Mouse (Mus musculus) thymus, adult 18-20 months (tissue): ENCODE measurements around the gene Ccdc142.

Experiments
- DNase-seq, 2 experiments: peaks; one replicate each; pipeline ENCODE4 v3.0.0; 2022; ENCODE audit warnings: mixed read lengths in 2 of 2

The Ccdc142 gene

GRCm38 (mm10) chr6:83118369-83118768, 17.0 kb downstream of the Ccdc142 start:
- DNase-seq = no peak

GRCm38 (mm10) chr6:83118825-83119733, 17.7 kb downstream of the Ccdc142 start:
- peak in 1 of 2 experiments; percentile 21 for DNase-seq

- DNase-seq = no peak
These were observed 18.3 kb downstream of the Ccdc142 start for GRCm38 (mm10) chr6:83119734-83120051.

DNA sequence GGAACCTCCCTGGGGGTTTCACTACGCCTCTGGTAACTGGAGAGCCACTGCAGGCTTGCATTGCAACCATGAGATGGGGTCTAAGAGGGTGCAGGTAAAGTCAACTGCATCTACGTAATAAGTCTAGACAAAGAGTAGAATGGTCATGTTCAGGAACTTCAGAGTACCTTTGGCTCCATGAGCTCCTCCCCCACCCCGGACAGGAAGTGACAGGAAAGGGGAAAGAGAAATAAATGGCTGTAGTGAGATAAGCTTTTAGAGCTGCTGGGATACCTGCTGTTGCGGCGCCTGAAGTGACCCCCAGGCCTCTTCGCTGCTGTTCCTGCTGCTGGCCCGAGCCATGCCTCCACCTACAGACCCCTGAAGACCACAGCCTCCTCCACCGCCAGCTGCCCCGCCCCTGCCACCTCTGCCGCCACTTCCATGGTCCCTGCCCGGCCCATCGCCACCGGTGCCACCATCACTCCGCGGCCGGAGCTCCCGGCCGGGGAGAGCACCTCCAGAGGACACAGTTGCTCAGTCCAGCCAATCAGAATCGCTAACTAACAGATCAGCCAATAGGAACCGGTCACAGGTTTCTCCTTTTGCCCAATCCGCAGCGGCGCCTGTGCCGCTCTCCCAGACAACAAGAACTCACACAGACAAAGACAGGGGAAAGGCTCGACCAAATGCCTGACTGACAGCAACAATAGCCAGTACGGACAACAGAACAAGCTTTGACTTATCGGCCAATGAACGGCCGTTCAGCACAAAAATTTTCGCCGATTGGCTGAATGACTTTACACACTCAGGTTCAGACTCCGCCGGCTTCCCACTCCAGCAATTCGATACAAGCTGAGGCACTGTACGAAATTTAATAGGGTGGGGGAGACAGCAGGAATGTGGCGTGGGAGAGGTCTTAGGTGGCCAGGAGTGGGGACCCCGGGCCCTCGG, 19.8 kb downstream of the Ccdc142 start, which contains the start of gene Wbp1:
Wbp1 (minus strand) TSS at position 630 of the 933 bp plus-strand sequence.
- DNase-seq = peak; percentile 91 to 97

GRCm38 (mm10) chr6:83121863-83122710, 20.7 kb downstream of the Ccdc142 start:
- DNase-seq = peak in 1 of 2 experiments; percentile 44

GRCm38 (mm10) chr6:83122961-83123360, 21.6 kb downstream of the Ccdc142 start:
- no peak for DNase-seq

GRCm38 (mm10) chr6:83124851-83125312, 23.5 kb downstream of the Ccdc142 start:
- peak; percentile 77 to 87 for DNase-seq

DNA sequence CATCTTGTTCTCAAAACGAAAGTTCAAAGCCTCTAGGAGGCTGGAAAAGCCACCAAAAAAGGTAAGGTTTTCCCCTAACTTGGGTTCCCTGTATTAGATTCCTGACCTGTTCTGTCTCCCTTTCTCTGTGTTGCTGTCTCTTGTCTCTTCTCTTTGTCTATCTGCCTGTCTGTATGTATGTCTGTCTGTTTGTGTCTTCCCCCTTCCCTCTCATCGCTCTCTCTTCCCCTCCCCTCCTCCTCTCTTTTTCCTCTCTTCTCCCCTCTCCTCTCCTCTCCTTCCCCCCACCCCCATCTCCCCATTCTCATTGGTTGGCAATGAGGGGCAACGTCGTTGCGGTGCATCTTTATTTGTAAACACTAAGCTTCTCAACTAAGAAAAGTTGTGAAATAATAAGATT, 23.9 kb downstream of the Ccdc142 start, which contains the start of gene Ino80b:
Ino80b (minus strand) TSS at position 101 of the 400 bp plus-strand sequence.
- DNase-seq = no peak

DNA sequence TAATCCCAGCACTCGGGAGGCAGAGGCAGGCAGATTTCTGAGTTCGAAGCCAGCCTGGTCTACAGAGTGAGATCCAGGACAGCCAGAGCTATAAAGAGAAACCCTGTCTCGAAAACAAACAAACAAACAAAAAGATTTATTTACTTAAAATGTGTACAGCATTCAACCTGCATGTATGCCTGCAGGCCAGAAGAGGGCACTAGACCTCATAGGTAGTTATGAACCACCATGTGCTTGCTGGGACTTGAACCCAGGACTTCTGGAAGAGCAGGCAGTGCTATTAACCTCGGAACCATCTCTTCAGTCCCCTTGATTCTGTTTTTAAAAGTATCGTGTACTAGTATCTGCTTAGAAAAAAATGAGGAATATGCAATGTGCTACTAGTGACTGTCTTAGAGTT, 26.0 kb downstream of the Ccdc142 start:
- no peak for DNase-seq

GRCm38 (mm10) chr6:83131469-83132034, 30.2 kb downstream of the Ccdc142 start:
- DNase-seq = no peak

DNA sequence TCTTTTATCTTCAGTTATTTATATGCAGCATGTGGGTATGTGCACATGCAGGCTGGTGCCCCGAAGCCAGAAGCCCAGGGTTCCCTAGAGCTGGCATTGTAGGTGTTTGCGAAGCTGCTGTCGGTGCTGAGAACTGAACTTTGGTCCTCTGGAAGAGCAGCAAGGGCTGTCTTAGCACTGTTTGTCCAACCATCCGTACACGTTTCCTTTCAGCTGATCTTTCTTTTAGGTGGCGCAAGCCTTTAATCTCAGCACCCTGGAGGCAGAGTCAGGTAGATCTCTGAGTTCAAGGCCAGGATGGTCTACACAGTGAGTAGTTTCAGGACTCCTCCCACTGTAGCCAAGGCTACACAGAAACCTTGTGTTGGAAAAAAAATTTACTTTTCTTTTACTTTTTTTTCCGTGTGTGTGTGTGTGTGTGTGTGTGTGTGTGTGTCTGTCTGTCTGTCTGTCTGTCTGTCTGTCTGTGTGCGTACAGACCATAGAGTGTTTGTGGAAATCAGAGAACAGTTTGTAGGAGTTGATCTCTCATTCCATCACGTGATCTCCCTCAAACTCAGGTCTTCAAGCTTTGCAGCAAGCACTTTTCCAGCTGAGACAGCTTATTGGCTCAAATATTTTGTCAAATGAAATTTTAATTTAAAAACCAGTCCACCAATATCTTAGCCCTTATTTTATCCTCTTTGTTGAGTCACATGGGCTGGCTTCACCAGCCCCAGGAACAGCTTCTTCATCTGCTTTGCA, 30.9 kb downstream of the Ccdc142 start:
- no peak for DNase-seq

DNA sequence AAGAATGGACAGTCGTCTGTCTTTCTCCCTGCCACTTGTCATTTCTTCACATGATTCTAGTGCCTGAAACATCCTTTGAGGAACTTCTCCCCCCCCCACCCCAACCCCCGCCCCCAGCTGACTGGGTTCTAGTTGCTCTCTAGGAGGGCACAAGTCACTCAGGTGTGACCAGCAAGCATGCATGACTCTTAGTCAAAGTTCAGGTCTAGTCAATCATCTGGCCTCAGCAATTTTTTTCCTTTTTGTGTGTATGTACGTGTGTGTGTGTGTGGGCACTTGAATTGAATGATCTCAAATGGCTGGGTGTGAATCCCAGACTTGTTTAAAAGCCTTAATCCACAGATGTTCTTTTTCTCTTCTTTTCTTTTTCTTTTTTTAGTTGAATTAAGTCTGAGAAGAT, 32.8 kb downstream of the Ccdc142 start:
- no peak for DNase-seq

GRCm38 (mm10) chr6:83134951-83135513, 33.6 kb downstream of the Ccdc142 start, which contains the start of gene Rtkn:
Rtkn (plus strand) TSS chr6:83135463.
- DNase-seq = no peak

DNA sequence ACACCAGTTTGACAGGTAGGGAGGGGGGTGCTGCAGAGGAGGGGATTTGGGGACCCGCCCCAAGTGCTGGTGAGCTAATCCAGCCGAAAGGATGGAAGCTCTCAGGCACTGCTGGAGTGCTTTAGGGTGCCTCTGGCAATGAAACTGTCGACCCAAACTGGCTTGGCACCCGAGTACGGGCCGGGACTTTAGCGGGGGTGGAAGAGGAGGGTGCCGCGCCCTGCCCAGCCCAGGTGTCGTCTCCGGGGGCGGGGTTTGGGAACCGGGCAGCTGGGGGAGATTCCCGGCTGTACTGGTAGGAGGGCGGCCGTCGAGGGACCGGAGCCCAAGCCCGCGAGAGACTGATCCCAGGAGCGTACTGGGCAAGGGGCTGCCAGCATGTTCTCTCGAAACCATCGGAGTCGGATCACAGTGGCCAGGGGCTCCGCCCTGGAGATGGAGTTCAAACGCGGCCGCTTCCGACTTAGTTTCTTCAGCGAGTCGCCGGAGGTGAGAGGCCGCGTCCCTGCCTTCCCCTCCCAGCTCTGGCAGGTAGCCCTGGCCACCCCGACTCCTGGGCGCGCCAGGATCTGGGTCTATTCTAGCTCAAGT, 34.3 kb downstream of the Ccdc142 start:
- no peak for DNase-seq

GRCm38 (mm10) chr6:83136291-83136880, 35.0 kb downstream of the Ccdc142 start:
- no peak for DNase-seq

DNA sequence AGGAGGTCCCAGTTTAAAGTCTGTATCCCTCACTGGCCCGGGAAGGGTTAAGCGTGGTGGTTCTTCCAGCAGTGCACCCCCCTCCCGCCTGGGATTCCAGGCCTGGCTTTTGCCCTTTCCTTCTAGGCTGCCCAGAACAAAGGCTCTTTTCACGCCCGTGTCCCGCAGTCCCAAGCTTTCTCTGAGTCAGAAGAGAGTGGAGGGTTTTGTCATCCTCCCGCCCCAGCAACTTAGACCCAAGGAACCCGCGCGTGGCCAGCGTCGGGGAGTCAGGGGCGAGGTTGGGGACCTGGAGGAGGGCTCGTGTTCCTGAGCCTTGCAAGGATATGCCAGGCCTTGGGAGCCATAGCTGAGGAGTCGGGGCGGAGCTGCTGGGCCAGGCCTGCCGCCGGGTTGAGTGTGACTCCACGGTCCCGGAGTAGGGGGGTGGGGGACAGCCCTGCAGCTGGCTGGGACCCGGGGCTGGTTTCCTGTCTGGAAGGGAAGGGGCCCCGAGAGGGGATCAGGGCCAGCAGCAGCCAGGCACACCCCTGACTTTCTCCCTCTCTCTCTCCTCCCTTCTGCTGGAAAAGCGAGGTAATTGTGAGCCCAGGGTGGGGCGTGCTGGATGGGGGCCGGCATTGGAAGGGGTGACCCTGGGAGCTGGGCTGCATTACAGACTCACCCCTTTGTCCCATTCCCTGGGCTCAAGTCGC, 35.6 kb downstream of the Ccdc142 start:
- peak in 1 of 2 experiments; percentile 21 for DNase-seq

- no peak for DNase-seq
These were observed 36.2 kb downstream of the Ccdc142 start for GRCm38 (mm10) chr6:83137576-83137950.

GRCm38 (mm10) chr6:83138056-83138455, 36.7 kb downstream of the Ccdc142 start:
- no peak for DNase-seq

- DNase-seq = no peak
These were observed 38.6 kb downstream of the Ccdc142 start for GRCm38 (mm10) chr6:83140044-83140443.
